Mouse (Mus musculus) lung, postnatal 0 days (tissue): ENCODE results near the gene Vmn1r111. TPM values are rescaled to one million over a fixed set of nuclear protein-coding genes. Genes with fewer than 3 reads are reported as not detected.
"Not testable (repeated sequence)": the region's sequence is repeated elsewhere in the genome, so short reads cannot be mapped to it uniquely, and the experiment has no call there.

Source experiments
- ATAC-seq: fragments of 200-750 bp; cut with Nextera tagmentation; 2 replicates; pipeline ENCODE4 v1.8.0; 2017; ENCODE audit warnings: moderate library complexity
- DNase-seq: peaks from one replicate; pipeline ENCODE4 v3.0.0-alpha.2; 2016; ENCODE audit warnings: low spot score
- H3K27ac ChIP-seq: fragments of 300-500 bp; sonication (generic); 2 replicates; pipeline ENCODE4 v1.5.1; 2014; ENCODE audit warnings: antibody characterized with exemption, mild to moderate bottlenecking, low read length, mixed read lengths
- H3K27me3 ChIP-seq: fragments of 300-500 bp; sonication (generic); replicated peaks from 2 replicates; pipeline ENCODE4 v1.6.1; 2014; ENCODE audit warnings: low read length, mixed read lengths; ENCODE audit not compliant: insufficient read depth
- H3K36me3 ChIP-seq: fragments of 300-500 bp; sonication (generic); 2 replicates; pipeline ENCODE4 v1.6.1; 2014; ENCODE audit warnings: low read length, mixed read lengths; ENCODE audit not compliant: insufficient read depth
- H3K4me1 ChIP-seq: fragments of 300-500 bp; sonication (generic); 2 replicates; pipeline ENCODE4 v1.6.1; 2014; ENCODE audit warnings: antibody characterized with exemption, low read depth, low read length, mixed read lengths; ENCODE audit not compliant: insufficient read depth
- H3K4me2 ChIP-seq: fragments of 300-500 bp; sonication (generic); replicated peaks from 2 replicates; pipeline ENCODE4 v1.6.1; 2014; ENCODE audit warnings: low read depth, mild to moderate bottlenecking, low read length, moderate library complexity, mixed read lengths
- H3K4me3 ChIP-seq: fragments of 300-500 bp; sonication (generic); 2 replicates; pipeline ENCODE4 v1.5.1; 2014; ENCODE audit warnings: low read depth, low read length
- H3K9ac ChIP-seq: fragments of 300-500 bp; sonication (generic); replicated peaks from 2 replicates; pipeline ENCODE4 v1.6.1; 2014; ENCODE audit warnings: low read depth, mild to moderate bottlenecking
- H3K9me3 ChIP-seq: fragments of 300-500 bp; sonication (generic); 2 replicates; pipeline ENCODE4 v1.6.1; 2016; ENCODE audit warnings: low read length, mixed read lengths
- WGBS: fragments of 180-500 bp; shearing (Covaris S2); extraction: QIAGEN DNeasy Blood & Tissue Kit; methylation state at CpG from one replicate; pipeline ENCODE4 v1.1.7; 2014; 5-methylcytosine and 5-hydroxymethylcytosine counted together
- polyA plus RNA-seq: library from polyadenylated mRNA; unstranded; fragments of >200 nt; fragmentation: Nextera tagmentation; extraction: Ambion mirVana; gene quantifications from 2 replicates; pipeline ENCODE4 v1.2.1, GENCODE M21; 2015

The Vmn1r111 gene
- polyA plus RNA-seq: not detected in 2 replicates

DNA sequence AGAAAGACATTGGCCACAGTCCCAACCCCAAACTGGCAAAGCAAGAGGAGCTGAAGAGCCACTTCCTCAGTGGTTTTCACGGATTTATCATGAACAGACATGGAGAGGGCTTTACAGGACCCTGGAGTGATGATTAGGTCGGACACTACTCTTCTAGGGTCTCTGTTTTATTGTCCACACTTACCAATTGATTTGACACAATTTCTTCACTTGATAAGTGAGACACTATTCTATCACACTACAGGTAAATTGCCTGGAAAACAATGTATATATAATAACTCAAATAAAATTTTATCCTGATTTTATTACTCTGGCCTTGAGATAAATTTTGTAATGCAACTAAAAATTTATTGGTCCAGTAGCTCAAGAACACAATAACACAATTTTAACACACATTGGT, at the start of gene Vmn1r111:
Gene Vmn1r111 (minus strand): TSS at position 101 of the 400 bp plus-strand sequence.
- not testable (repeated sequence) for H3K4me3 ChIP-seq, H3K4me2 ChIP-seq, ATAC-seq, DNase-seq, H3K9me3 ChIP-seq, H3K27me3 ChIP-seq, H3K9ac ChIP-seq, H3K27ac ChIP-seq, H3K4me1 ChIP-seq, H3K36me3 ChIP-seq
- no CpG with 5 or more reads among the region's 2 CpGs for WGBS

- not testable (repeated sequence) for H3K9ac ChIP-seq, H3K27ac ChIP-seq, H3K36me3 ChIP-seq, ATAC-seq, H3K4me3 ChIP-seq, H3K27me3 ChIP-seq, H3K4me2 ChIP-seq, H3K9me3 ChIP-seq, DNase-seq, H3K4me1 ChIP-seq
- no CpG with 5 or more reads among the region's 1 CpGs for WGBS
Measured at GRCm38 (mm10) chr7:20730524-20730923, 27.5 kb upstream of the Vmn1r111 start, which contains the start of gene Gm10668. TSS of gene Gm10668 (minus strand) at chr7:20730624.

- ATAC-seq, H3K27me3 ChIP-seq, H3K9me3 ChIP-seq, H3K4me2 ChIP-seq, H3K9ac ChIP-seq, H3K4me1 ChIP-seq, H3K27ac ChIP-seq, H3K36me3 ChIP-seq, DNase-seq, H3K4me3 ChIP-seq: not testable (repeated sequence)
- WGBS: no CpG with 5 or more reads among the region's 3 CpGs
Measured at GRCm38 (mm10) chr7:20668618-20669017, 34.4 kb downstream of the Vmn1r111 start, which contains the start of gene Vmn1r107. TSS of gene Vmn1r107 (plus strand) at chr7:20668918.

Other genes starting within 250 kb of the Vmn1r111 start
- gene Gm10670, start 228.3 kb downstream of the Vmn1r111 start, polyA plus RNA-seq: not detected in 2 replicates
- gene Vmn1r103, start 192.7 kb downstream of the Vmn1r111 start, polyA plus RNA-seq: not detected in 2 replicates
- gene Vmn1r104, start 169.4 kb downstream of the Vmn1r111 start, polyA plus RNA-seq: not detected in 2 replicates
- gene Gm5726, start 157.5 kb downstream of the Vmn1r111 start, polyA plus RNA-seq: not detected in 2 replicates
- not detected in 2 replicates for gene Gm4141, start 127.0 kb downstream of the Vmn1r111 start, polyA plus RNA-seq
- gene Gm4513, start 104.2 kb downstream of the Vmn1r111 start, polyA plus RNA-seq: not detected in 2 replicates
- not detected in 2 replicates for gene Vmn1r107, start 34.3 kb downstream of the Vmn1r111 start, polyA plus RNA-seq
- not detected in 2 replicates for gene Gm10668, start 27.4 kb upstream of the Vmn1r111 start, polyA plus RNA-seq
- not detected in 2 replicates for gene Vmn1r112, start 68.0 kb upstream of the Vmn1r111 start, polyA plus RNA-seq
- gene Vmn1r113, start 84.1 kb upstream of the Vmn1r111 start, polyA plus RNA-seq: not detected in 2 replicates
- not detected in 2 replicates for gene Vmn1r114, start 109.0 kb upstream of the Vmn1r111 start, polyA plus RNA-seq
- gene Vmn1r115, start 141.8 kb upstream of the Vmn1r111 start, polyA plus RNA-seq: not detected in 2 replicates
- not detected in 2 replicates for gene Vmn1r116, start 169.0 kb upstream of the Vmn1r111 start, polyA plus RNA-seq
- not detected in 2 replicates for gene Vmn1r117, start 180.9 kb upstream of the Vmn1r111 start, polyA plus RNA-seq
- gene Vmn1r118, start 209.1 kb upstream of the Vmn1r111 start, polyA plus RNA-seq: not detected in 2 replicates